Mouse (Mus musculus) urinary bladder, adult 2 months (tissue): ENCODE results near the gene Tmc3. TPM values are rescaled to one million over a fixed set of nuclear protein-coding genes. Genes with fewer than 3 reads are reported as not detected.

Experiments
- DNase-seq: peaks from one replicate; pipeline ENCODE4 v3.0.0; 2022; ENCODE audit warnings: low spot score
- polyA plus RNA-seq: library from polyadenylated mRNA; depleted of rRNA; stranded (reverse); fragments of >200 nt; gene quantifications from 2 replicates; pipeline ENCODE4 v1.2.3, GENCODE M21; 2012

Gene Tmc3
- polyA plus RNA-seq, 1 experiment = 0.12 TPM

- no peak for DNase-seq
Measured at GRCm38 (mm10) chr7:83637781-83638583, 53.3 kb downstream of the Tmc3 start.

GRCm38 (mm10) chr7:83639084-83639483 is 54.4 kb downstream of the Tmc3 start:
- DNase-seq = no peak

- DNase-seq = no peak
Measured at GRCm38 (mm10) chr7:83640581-83640980, 55.9 kb downstream of the Tmc3 start.

GRCm38 (mm10) chr7:83641163-83641562 is 56.4 kb downstream of the Tmc3 start:
- no peak for DNase-seq

GRCm38 (mm10) chr7:83643581-83643980 is 58.9 kb downstream of the Tmc3 start:
- no peak for DNase-seq

- no peak for DNase-seq
Measured at GRCm38 (mm10) chr7:83644761-83645160, 60.0 kb downstream of the Tmc3 start.

- DNase-seq = no peak
Measured at GRCm38 (mm10) chr7:83645476-83645875, 60.7 kb downstream of the Tmc3 start.

- no peak for DNase-seq
Measured at GRCm38 (mm10) chr7:83648807-83649206, 64.1 kb downstream of the Tmc3 start.

- no peak for DNase-seq
Measured at GRCm38 (mm10) chr7:83650638-83651037, 65.9 kb downstream of the Tmc3 start.

GRCm38 (mm10) chr7:83652498-83652897 is 67.8 kb downstream of the Tmc3 start:
- DNase-seq = no peak

- DNase-seq = no peak
Measured at GRCm38 (mm10) chr7:83653605-83654051, 68.9 kb downstream of the Tmc3 start.

GRCm38 (mm10) chr7:83654196-83654595 is 69.5 kb downstream of the Tmc3 start:
- no peak for DNase-seq

- DNase-seq = no peak
Measured at GRCm38 (mm10) chr7:83654938-83655630, 70.4 kb downstream of the Tmc3 start.

- no peak for DNase-seq
Measured at GRCm38 (mm10) chr7:83658716-83659115, 74.0 kb downstream of the Tmc3 start.

GRCm38 (mm10) chr7:83659159-83660065 is 74.7 kb downstream of the Tmc3 start:
- no peak for DNase-seq

GRCm38 (mm10) chr7:83660273-83660691 is 75.6 kb downstream of the Tmc3 start:
- DNase-seq = no peak

- DNase-seq = no peak
Measured at GRCm38 (mm10) chr7:83661031-83661430, 76.3 kb downstream of the Tmc3 start.

- no peak for DNase-seq
Measured at GRCm38 (mm10) chr7:83661763-83662162, 77.0 kb downstream of the Tmc3 start.

- DNase-seq = no peak
Measured at GRCm38 (mm10) chr7:83662711-83663375, 78.1 kb downstream of the Tmc3 start.

- no peak for DNase-seq
Measured at GRCm38 (mm10) chr7:83666087-83666595, 81.4 kb downstream of the Tmc3 start.

GRCm38 (mm10) chr7:83667936-83668645 is 83.4 kb downstream of the Tmc3 start:
- no peak for DNase-seq
